Mouse (Mus musculus): ENCODE results near the gene H2afz. TPM values are rescaled to one million over a fixed set of nuclear protein-coding genes. Genes with fewer than 3 reads are reported as not detected.
"Not testable (repeated sequence)": the region's sequence is repeated elsewhere in the genome, so short reads cannot be mapped to it uniquely, and the experiment has no call there.

H2afz gene
- total and polyA plus RNA-seq, 3 experiments: 1,006 to 3,472 (median 1,732) TPM

GRCm38 (mm10) chr3:137913093-137913492 is 48.8 kb downstream of the H2afz start:
- H3K27ac ChIP-seq (ENCODE audit: control insufficient read depth, low read depth, low read length): no peak overlapping the region
- H3K4me1 ChIP-seq (ENCODE audit: control insufficient read depth in 1 of 2, insufficient read depth in 2 of 2, low read length in 2 of 2): peaks cover 0 to 5% of the 10 kb centered on the region in 2 experiments; a peak in 2 of 4 replicates
- no peaks in the 10 kb centered on the region; the same call in 1 of the 2 replicates for H3K79me2 ChIP-seq (ENCODE audit: control insufficient read depth, insufficient read depth, low read length, poor library complexity)
- peaks cover 2 to 8% of the 10 kb centered on the region in 2 experiments; a peak in 3 of 4 replicates for H3K36me3 ChIP-seq (ENCODE audit: control insufficient read depth in 1 of 2, insufficient read depth in 2 of 2, low read length in 2 of 2)
- H3K4me3 ChIP-seq (ENCODE audit: control insufficient read depth in 1 of 2, insufficient read depth in 1 of 2, low read depth in 2 of 2, low read length in 2 of 2): no peak overlapping the region
- H3K9ac ChIP-seq (ENCODE audit: control insufficient read depth, low read depth, low read length, poor library complexity, severe bottlenecking): no peak overlapping the region
- TF ChIP-seq MAZ (IDR thresholded peaks at IDR 0.05; ENCODE audit: low read depth, low read length) (no peak), SMC3 (IDR thresholded peaks at IDR 0.05; ENCODE audit: low read depth, low read length) (no peak), CHD1 (IDR thresholded peaks at IDR 0.05; ENCODE audit: low read depth, low read length) (no peak), ELF1 (IDR thresholded peaks at IDR 0.05; ENCODE audit: low read depth, low read length) (no peak), MYB (IDR thresholded peaks at IDR 0.05; ENCODE audit: low read depth, low read length) (no peak), MEF2A (IDR thresholded peaks at IDR 0.05; ENCODE audit: extremely low read depth, insufficient replicate concordance, low read depth, low read length, poor library complexity, severe bottlenecking) (no peak), POLR2AphosphoS5 (IDR thresholded peaks at IDR 0.05; ENCODE audit: borderline replicate concordance, low read depth, low read length) (no peak), KAT2A (conservative IDR thresholded peaks at IDR 0.05; ENCODE audit: low read depth, low read length) (no peak), GABPA (IDR thresholded peaks at IDR 0.05; ENCODE audit: low read depth, low read length) (no peak)
- no peaks in the 10 kb centered on the region for H3K9me3 ChIP-seq (replicated peaks; ENCODE audit: insufficient read depth, low read length)
- DNase-seq (ENCODE audit: low read depth, low spot score): no peak
- no peaks in the 10 kb centered on the region for H3K27me3 ChIP-seq (ENCODE audit: control insufficient read depth in 1 of 2, insufficient read depth in 2 of 2, low read length in 2 of 2)

GRCm38 (mm10) chr3:137914567-137914966 is 50.3 kb downstream of the H2afz start:
- TF ChIP-seq ZNF384 (IDR thresholded peaks at IDR 0.05; ENCODE audit: low read depth, low read length): peak; percentile 57
- not testable (repeated sequence) for DNase-seq (ENCODE audit: low read depth, low spot score); H3K27ac ChIP-seq (ENCODE audit: control insufficient read depth, low read depth, low read length); H3K4me1 ChIP-seq (ENCODE audit: control insufficient read depth in 1 of 2, insufficient read depth in 2 of 2, low read length in 2 of 2); H3K9me3 ChIP-seq (replicated peaks; ENCODE audit: insufficient read depth, low read length); H3K4me3 ChIP-seq (ENCODE audit: control insufficient read depth in 1 of 2, insufficient read depth in 1 of 2, low read depth in 2 of 2, low read length in 2 of 2); H3K9ac ChIP-seq (ENCODE audit: control insufficient read depth, low read depth, low read length, poor library complexity, severe bottlenecking); H3K27me3 ChIP-seq (ENCODE audit: control insufficient read depth in 1 of 2, insufficient read depth in 2 of 2, low read length in 2 of 2)
- Histone ChIP-seq H3K79me2 (ENCODE audit: control insufficient read depth, insufficient read depth, low read length, poor library complexity) (peaks cover 11% of the 10 kb centered on the region), H3K36me3 (ENCODE audit: control insufficient read depth in 1 of 2, insufficient read depth in 2 of 2, low read length in 2 of 2) (peaks cover 0 to 13% of the 10 kb centered on the region in 2 experiments; a peak in 2 of 4 replicates)

Other genes starting within 250 kb of the H2afz start
- gene Ddit4l, start 242.9 kb upstream of the H2afz start, total RNA-seq (2012; rRNA removed): not detected in 2 replicates
- gene Ddit4l, start 242.9 kb upstream of the H2afz start, polyA plus RNA-seq (2012; ENCODE audit: insufficient read depth in 1 of 2, insufficient read length in 2 of 2, low read depth in 1 of 2, low replicate concordance in 2 of 2, missing spikeins in 1 of 2): not detected
- not detected in 2 replicates for gene Gm21962, start 193.0 kb upstream of the H2afz start, total RNA-seq (2012; rRNA removed)
- gene Gm21962, start 193.0 kb upstream of the H2afz start, polyA plus RNA-seq (2012; ENCODE audit: insufficient read depth in 1 of 2, insufficient read length in 2 of 2, low read depth in 1 of 2, low replicate concordance in 2 of 2, missing spikeins in 1 of 2): not detected
- gene Dnajb14, start 3.2 kb downstream of the H2afz start, total RNA-seq (2012; rRNA removed): 4.2 and 4.4 TPM in 2 replicates
- 1 to 10 TPM in 1 of 2 experiments, not detected in 1; 6.1 TPM for gene Dnajb14, start 3.2 kb downstream of the H2afz start, polyA plus RNA-seq (2012; ENCODE audit: insufficient read depth in 1 of 2, insufficient read length in 2 of 2, low read depth in 1 of 2, low replicate concordance in 2 of 2, missing spikeins in 1 of 2)
- gene Lamtor3, start 54.0 kb downstream of the H2afz start, total RNA-seq (2012; rRNA removed): 73.3 and 77.5 TPM in 2 replicates
- gene Lamtor3, start 54.0 kb downstream of the H2afz start, polyA plus RNA-seq (2012; ENCODE audit: insufficient read depth in 1 of 2, insufficient read length in 2 of 2, low read depth in 1 of 2, low replicate concordance in 2 of 2, missing spikeins in 1 of 2): 10 to 100 TPM in 1 of 2 experiments, not detected in 1; 88.3 TPM
- gene Dapp1, start 117.1 kb downstream of the H2afz start, total RNA-seq (2012; rRNA removed): 45.7 and 59.0 TPM in 2 replicates
- gene Dapp1, start 117.1 kb downstream of the H2afz start, polyA plus RNA-seq (2012; ENCODE audit: insufficient read depth in 1 of 2, insufficient read length in 2 of 2, low read depth in 1 of 2, low replicate concordance in 2 of 2, missing spikeins in 1 of 2): 10 to 100 TPM; 67.3 to 91.5 TPM
- gene 1110002E22Rik, start 200.6 kb downstream of the H2afz start, total RNA-seq (2012; rRNA removed): under 0.01 and 0.03 TPM in 2 replicates
- gene 1110002E22Rik, start 200.6 kb downstream of the H2afz start, polyA plus RNA-seq (2012; ENCODE audit: insufficient read depth in 1 of 2, insufficient read length in 2 of 2, low read depth in 1 of 2, low replicate concordance in 2 of 2, missing spikeins in 1 of 2): under 1 TPM in 1 of 2 experiments, not detected in 1; 0.03 TPM
- not detected in 2 replicates for gene Gm5105, start 202.9 kb downstream of the H2afz start, total RNA-seq (2012; rRNA removed)
- not detected for gene Gm5105, start 202.9 kb downstream of the H2afz start, polyA plus RNA-seq (2012; ENCODE audit: insufficient read depth in 1 of 2, insufficient read length in 2 of 2, low read depth in 1 of 2, low replicate concordance in 2 of 2, missing spikeins in 1 of 2)